Mouse (Mus musculus) retina, postnatal 1 day (tissue): ENCODE measurements at regions not wholly inside any gene's neighbourhood (a gene's known extent, or its start where the extent isn't known, plus 50 kb on each side); places are given as distances from the start of the nearest gene placed in this dataset.

Experiments
- DNase-seq: peaks from one replicate; pipeline ENCODE4 v3.0.0-alpha.2; 2012

DNA sequence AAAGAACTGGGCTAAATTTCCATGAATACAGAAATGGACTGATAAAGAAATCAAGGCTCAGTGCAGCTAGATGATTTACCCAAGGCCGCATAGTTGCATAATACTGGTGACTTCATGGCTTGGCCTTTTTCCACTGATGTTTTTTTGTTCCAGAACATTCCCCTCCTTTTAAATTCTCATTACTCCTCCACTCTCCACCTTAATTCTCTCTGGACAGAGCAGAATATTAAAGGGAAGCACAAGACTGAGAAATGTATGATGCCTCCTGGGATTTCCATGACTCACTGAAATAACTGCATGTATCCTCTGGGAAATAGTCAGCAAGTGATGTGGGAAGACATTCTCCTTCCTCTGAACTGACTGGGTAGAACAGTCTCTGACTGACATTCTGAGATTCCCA is 480.5 kb downstream of the Gsdmc2 start:
- DNase-seq = no peak

DNA sequence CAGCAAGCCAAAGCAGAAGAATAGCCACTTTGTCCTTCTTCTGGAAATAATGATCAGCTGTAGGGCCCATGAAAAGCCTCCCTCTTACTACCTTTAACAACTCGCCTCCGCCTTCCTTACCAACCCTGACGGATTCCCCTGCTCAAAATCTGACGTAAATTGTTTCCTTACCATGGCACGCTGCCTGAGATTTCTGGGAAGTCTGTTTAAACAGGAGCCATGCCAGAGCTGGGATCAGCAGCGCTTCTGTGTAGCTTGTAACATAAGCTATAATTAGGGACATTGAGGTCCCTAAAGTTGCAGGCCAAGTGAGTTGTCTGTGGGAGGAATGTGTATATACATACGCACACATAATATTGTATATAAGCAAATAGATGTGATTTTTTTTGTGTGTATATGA is 484.6 kb downstream of the Gsdmc2 start:
- no peak for DNase-seq

DNA sequence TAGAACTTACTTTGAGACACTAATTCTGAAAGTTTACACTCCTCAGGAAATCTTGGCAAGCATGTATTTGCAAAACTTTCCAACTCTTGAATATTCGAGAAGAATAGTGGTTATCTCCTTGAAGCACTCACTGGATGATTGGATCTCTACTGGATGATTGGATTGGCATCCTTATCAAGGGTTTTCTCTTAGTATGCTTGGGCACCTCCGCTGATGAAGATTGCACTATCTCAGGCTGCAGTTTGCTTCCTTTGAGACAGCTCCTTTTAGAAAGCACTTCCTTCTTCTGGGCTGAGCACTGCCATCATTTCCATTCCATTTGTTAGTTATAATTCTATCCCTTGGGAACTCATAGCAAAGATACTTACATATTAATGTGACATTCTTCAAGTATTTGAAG is 503.2 kb downstream of the Gsdmc2 start:
- DNase-seq = no peak

DNA sequence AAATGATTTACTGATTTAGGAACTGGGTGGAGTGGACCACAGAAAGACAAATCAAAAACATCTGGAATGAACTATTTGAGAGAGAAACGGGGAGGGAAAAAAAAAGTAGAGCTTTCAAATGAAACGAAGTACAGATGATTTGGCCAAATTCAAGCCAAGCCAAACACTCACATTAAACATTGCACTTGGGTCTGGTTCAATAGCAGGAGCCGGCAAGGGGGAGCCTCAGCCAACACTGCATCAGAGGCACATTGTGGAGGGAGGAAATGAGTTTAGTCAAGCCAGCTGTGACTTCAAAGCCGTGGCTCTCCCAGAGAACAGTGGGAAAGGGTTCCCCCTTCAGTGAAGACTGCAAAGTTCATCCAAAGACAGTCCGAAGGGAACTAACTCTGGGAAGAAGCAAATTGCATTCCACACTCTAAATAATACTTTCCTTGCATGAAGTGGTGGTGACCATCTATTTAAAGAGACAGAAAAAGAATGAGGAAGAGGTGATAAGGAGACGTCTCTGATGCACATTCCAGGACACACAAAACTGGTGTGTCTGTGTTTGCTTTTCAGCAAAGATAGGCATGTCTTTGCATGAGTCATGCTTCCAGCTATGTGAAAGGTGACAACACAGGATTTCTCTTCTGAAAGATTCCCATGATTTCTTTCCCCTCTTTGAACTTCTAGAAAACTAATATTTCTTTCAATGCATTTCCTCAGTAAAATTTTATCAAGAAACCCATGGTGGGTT is 504.5 kb downstream of the Gsdmc2 start:
- peak; percentile 4 for DNase-seq

DNA sequence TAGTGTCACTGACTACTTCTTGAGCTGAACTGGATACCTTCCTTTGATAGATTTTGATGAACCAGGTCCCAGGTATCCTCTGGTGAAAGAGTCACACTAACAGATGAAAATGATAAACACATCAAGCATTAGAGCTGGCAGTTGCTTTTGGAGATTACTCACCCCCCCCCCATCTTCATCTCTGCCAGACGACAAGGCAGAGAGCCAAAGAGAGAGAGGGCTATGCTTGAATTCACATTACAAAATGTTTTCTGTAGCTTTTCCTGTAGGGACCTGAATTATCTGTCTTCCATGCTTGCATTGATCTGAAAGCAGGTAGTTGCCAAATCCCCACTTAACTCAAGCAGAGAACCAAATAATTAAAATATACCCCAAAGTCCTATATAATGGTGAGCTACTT is 525.3 kb downstream of the Gsdmc2 start:
- DNase-seq = no peak

DNA sequence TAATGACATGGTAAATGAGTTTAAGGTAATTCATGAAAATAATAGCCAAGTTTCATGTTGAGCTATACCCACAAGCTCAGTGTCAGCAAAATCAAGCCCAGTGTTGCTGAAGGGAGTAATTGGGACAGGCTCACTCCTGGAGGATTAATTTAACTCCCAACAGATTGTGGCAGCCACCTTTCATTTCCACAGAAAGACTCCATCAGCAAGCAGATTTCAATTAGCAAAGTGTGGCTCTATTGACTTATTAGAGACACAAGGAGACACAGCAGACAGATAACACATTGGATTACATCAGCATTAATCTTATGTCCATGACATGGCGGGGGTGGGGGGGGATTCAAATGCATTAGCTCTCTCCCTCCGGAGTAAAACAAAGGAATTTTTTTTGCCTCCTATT is 534.6 kb downstream of the Gsdmc2 start:
- DNase-seq = peak; percentile 69

DNA sequence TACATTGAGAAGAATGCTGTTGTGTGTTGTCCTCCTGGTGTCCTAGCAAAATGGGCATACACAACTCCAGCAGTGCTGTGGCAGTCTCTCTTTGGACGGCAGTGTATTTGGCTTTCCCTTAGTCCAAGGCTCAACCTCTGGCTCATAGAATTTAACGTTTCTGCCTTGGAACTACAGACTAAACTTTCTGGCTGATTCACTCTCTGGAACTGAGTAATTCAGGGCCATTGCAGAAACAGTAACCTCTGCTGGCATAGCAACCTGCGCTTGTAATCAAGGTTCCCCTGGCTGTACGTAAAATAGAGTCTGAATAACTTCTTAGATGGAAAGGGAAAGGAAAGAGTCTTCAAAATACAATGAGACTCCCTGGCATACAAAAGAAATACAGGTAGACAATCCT is 545.7 kb downstream of the Gsdmc2 start:
- DNase-seq = no peak

DNA sequence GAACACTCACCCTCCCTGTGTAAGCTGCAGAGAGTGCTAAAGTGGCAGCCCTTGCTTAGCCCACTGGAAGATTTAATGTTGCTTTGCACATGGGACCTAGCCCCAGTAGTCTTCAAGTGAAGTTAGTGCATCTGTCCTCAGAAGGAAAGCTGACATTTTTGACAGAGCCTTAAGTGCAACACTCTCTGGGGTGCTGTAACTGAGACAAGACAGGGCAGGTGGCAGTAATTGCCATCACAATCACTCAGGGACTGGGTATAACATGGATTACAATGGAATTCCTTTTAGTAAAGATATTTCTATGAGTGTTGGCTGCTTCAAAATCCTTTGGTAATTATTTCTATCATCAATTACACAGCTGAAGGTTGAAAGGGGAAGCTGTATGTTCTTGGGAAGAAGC is 556.4 kb downstream of the Gsdmc2 start:
- peak; percentile 4 for DNase-seq

DNA sequence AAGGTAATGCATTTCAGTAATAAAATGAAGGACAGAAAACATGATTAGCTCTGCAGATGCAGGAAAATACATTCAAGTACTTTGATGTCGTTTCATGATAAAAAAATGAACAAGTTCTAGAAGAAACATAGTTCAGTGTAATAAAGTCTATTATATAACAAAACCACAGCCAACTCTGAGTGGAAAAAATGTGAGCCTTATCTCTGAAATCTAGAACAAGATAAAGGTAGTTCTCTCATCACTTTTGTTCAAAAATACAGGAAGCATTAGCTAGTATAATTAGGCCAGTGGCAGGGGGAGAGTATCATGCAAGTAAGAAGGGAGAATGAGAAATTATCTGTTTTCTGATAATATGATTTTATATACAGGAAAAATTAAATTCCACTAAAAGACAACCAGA is 559.0 kb downstream of the Gsdmc2 start:
- DNase-seq = no peak

DNA sequence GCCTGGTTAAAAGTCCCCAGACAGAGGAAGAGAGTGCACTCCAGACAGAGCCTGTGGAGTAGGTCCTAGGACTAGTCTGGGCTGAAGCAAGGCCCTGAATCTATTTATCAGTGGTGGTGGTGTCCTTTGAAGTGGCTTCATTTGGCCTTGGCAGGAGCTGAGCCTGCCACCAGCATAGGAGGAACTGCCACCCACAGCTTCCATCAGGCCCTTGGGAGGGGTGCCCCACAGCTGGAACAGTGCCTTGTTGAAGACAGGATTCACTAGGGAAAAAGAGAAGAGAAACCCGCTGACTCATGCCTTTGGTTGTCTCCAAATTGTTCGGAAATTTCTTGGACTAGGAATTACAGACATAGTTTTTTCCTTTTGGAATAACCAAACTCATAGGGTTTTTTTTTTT is 574.6 kb downstream of the Gsdmc2 start:
- DNase-seq = no peak

DNA sequence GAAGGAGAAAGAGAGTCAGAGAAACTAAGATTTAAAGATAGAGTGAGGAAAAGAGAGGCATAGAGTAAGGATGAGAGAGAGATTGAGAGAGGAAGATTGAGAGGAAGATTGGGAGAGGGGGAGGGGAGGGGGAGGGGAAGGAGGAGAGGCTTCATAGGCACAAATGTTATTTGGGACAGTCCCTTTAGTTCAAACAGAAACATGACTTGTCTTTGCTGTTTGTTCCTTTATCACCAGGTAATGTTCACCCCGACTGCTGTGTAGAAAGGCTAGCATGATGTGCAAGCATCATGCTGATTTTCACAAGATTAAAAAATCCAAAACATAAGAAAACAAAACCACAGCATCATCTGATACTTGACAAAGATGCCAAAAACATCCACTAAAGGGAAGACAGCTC is 579.1 kb downstream of the Gsdmc2 start:
- no peak for DNase-seq

DNA sequence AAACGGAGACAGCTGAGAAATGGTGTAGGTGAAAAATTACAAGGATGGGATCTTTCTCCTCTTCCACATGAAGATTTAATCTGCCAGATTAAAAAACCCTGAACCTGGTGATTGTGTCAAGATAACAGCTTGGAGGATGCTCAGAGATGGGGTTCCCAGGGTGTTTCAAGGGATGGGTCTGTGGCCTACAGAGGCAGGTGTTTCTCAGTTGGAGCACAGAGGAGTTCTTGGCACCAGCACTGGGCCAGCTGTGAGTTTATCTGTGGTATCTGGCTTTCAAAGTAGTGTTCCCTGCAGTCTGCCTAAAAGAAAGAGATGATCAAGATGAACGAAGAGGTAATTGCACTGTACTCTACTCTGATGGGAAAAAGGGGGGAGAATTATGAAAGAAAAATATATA is 589.2 kb downstream of the Gsdmc2 start:
- DNase-seq = no peak

DNA sequence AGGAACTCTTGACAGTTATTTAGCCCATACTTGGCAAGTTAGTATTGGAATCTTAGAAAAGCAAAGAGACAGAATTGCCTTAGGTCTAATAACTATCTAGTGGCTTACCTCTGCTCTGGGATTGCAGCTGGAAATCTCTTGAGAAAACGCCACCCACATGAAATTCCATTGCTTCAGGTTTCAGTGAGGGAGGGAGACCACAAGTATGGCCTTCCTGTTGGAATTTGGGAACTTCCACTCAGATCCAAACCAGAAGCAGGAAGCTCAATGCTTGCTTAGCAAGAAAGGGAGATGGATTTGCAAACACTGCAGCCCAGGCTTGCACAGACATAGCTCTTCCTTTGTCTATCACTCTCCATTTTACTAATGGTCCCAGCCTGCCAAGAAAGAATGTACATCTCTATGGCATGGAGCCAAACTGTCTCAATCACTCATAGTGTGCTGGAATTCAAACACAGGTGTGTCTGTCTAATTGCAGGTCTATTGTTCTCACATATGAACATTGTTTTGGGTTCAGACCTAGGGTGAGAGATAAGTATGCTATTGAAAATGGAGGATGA is 592.1 kb downstream of the Gsdmc2 start:
- DNase-seq = peak; percentile 2

DNA sequence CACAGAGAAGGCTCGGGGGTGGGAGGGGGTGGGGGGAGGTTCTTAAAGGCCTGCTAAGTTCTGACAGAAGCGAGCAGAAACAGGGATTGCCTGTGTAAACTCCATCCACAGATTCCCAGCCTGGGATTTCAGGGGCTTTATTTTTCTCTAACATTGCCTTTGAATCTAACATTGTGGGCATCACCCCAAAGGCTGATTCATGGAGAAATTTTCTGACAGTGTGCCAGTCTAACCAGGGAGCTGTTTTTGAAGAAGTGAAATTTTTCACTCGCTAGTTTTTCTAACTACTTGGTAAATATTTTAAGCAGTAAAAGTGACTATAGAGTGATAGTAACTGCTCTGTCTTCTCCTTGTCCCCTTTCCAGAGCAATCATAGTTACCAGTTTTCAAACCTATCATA is 606.4 kb downstream of the Gsdmc2 start:
- no peak for DNase-seq

DNA sequence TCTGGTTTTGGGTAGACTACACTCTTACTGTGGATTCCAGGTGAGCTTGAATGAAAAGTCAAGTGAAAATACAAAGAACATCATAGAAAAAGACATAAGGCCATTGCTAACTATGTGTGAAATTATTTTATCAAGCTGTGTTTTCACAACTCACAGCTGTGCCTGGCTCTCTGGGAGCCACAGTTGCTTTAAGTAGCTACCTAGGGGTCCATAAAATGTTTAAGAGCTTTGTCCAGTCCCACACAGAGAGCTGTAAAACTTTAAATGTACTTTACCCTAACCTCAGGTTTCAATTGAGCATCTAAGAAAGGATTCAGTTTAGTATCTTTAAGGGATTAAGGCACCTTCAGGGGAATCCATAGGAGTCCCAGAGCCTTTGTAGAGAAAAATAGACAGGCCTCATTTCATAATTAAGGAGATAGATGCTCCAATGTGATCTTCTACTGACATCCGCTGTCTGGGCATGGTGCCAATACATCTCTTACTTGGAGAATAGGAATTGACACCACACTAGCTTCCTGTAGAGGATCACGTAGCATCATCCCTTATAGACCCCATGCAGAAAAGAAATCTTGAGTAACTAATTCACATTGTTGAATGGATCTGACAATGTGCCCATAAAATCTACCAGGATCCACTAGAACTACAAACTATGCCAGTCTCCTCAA is 626.5 kb downstream of the Gsdmc2 start:
- DNase-seq = peak; percentile 23

DNA sequence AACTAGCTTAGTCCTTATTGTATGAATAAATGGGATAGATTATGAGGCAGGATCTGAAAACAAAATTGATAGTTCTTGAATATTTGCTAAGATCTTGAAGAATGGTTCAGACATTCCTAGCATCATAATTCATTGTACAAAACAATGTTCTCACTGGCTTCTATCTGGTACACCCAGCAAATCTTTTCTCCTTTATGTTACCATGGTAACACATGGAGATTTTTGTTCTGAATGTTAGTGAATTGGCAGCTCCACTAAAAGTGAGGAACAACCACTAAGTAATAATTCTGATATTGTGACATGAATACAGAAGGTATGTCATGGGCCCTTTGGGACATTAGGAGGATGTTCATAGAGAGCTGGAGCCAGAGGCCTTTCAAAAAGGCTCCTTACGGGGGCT is 639.8 kb downstream of the Gsdmc2 start:
- no peak for DNase-seq

DNA sequence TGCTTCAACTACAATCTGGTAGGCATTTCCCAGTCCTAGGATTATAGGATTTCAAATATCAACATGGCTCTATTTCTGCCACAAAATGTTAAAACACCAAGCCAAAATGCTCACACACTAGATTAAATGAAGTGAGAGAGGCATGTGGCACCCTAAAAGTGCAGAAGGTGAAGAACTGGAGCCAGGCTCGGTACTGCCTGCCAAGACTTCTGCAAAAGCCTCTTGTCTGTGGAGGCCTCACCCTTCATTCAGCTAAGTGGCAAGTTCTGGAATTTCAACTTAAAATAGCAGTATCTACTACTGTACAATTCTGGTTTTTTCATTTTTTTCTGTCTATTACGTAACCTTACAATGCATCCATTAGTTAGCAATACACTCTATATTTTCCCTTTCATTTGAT is 649.9 kb downstream of the Gsdmc2 start:
- no peak for DNase-seq

DNA sequence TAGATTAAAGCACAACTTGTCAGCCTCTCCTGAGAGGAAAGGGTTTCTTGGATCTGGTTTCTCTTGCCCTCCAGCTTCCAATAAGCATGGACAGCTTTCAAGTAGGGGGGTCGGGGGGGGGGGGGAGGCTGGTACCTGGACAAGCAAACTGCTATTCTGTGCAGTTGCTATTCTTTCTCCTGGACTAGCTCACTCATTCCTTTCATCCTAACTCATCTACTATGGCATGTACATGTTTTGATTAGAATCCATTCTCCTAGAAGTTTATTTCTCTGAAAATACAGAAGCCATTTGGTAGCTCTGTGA is 650.5 kb downstream of the Gsdmc2 start:
- no peak for DNase-seq

DNA sequence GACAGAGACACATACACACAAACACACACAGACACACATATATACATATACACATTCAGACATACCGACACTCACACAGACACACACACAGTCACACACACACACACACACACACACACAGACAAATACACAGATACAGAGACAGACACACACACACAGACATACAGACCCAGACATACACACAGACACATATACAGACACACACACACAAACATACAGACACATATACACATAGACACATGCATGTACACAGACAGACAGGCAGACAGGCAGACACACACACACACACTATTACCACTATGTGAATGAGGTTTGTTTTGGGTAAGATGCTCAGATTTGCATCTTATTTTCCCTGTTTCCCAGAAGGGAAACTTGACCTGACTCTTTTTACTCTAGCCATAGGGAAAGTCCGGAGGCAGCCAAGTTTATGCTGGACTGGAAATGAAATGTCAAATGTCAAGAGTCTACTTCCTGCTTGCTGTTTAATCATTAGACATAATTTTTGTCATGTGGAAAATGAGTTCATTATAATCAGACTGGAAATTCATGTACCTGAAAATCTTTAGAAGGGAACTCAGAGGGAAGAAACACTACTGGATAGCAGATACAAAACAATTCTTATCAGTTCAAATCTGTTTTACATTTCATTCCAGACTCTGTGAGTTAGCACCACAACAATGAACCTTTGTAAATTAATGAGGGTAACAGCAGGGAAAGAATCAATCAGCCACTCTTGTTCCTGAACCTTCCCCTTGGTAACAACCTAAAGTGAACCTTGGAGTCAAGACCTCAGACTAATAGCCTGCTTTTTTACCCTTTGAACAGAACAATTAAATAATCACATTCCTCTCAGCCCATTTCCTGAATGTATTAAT is 651.1 kb downstream of the Gsdmc2 start:
- DNase-seq = peak; percentile 10

DNA sequence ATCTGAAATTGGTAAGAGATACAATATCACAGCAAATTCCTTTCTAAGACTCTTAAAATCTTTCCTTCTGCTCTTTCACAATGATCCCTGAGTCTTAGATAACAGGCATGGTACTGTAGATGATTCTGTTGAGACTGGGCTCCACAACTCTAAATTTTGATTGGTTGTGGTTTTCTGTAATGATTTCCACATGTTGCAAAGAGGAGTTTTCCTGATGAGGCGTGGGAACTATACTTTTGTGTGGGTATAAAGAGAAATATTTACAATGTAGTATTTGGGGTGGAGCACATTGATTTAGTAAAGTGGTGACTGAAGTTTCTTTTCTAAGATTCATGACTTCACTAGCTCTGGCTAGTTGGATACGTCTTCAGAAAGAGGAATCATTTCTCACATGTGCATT is 653.2 kb downstream of the Gsdmc2 start:
- no peak for DNase-seq

DNA sequence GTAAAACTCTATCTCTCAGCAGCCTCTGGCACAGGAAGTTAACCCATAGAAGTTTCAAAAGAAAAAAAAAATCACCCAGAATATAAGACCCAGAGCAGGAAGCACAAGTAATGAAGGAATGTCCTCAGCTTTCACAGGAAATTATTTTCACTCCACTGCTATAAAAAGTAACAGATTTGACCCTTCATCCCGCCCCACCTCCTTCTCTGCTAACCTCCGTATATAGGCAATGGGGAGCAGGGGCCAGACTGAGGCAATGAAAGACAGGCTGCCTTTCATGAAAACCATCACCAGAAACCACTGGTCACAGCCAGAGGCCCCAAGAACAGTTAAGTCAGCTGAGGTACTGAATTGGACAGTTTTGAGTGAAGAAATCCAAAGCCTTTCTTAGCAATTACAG is 654.9 kb downstream of the Gsdmc2 start:
- DNase-seq = no peak

DNA sequence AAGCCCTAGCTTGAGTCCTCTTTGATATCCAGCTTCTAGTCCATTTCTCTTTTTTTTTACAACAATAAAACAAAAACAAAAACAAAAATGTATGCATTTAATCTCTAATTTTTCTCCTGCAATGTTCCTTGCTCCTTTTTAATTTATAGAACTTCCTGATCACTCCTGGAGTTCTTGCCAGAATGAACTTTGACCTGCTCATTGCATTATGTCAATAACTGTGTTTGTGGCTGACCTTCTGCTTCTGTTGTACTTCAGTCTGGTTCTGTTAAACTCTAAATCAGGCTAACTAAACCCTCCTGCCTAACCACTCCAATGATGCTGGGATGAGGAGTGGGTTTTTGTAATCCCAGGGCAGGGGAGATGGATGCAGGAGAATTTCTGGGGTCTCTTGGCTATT is 674.0 kb downstream of the Gsdmc2 start:
- DNase-seq = no peak

DNA sequence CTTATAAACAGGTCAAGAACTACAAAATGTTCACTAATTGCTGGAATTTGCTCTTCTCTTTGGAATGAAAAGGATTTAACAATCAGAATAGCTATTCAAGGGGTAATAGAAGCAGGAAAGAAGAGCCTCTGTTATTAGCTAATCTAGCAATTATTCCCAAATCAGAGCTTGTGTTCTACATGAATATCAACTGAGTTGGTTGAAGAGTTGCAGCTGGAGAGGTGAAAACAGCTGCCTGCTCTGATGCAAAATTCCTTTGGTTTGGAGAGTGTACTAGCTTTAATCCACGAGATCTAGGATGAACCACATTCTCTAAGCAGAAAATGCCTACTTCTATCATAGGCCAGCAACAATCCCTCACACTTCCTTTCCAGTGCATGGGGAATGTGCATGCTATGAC is 674.8 kb downstream of the Gsdmc2 start:
- no peak for DNase-seq

DNA sequence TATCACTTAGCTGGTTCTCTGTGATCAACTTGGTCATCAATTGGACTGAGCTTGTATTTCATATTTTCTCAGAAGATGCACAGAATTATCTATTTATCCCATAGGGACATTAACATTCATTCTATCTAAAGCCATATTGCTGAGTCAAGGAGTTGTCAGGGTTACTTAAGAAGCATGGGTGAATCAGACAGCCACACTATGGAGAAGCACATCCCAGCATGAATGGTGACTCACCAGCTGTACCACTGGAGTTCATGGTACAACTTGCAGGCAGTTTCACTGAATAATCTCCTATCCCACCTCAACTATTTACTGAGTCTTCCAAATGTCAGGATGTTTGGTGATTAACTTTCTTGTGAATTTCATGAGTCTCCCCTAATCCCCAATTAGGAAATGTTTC is 678.6 kb downstream of the Gsdmc2 start:
- DNase-seq = no peak
